Mouse (Mus musculus): ENCODE measurements around the gene Gm20604. TPM values are rescaled to one million over a fixed set of nuclear protein-coding genes. Genes with fewer than 3 reads are reported as not detected.

Gene Gm20604
- total and polyA plus RNA-seq, 3 experiments: 4.4 to 17.6 (median 13.9) TPM

- TF ChIP-seq GATA1 (IDR thresholded peaks at IDR 0.05; ENCODE audit: borderline replicate concordance, low read length) (no peak), CTCF (IDR thresholded peaks at IDR 0.05; ENCODE audit: low read depth, low read length) (no peak), POLR2AphosphoS5 (IDR thresholded peaks at IDR 0.05; ENCODE audit: insufficient replicate concordance, low read depth, low read length) (no peak), GATA2 (IDR thresholded peaks at IDR 0.05; ENCODE audit: borderline replicate concordance, low read depth, low read length) (no peak), TAL1 (conservative IDR thresholded peaks at IDR 0.05; ENCODE audit: low read depth, low read length) (no peak)
- Histone ChIP-seq H3K36me3 (replicated peaks) (no peaks in the 10 kb centered on the region), H3K27me3 (ENCODE audit: insufficient read depth, low read length) (peaks cover 53% of the 10 kb centered on the region), H3K9me3 (replicated peaks) (peaks cover 7% of the 10 kb centered on the region), H3K4me1 (ENCODE audit: insufficient read depth, low read depth, low read length) (peaks cover 8% of the 10 kb centered on the region), H3K4me3 (ENCODE audit: low read depth, low read length) (no peak overlapping the region)
- DNase-seq (ENCODE audit: low spot score) (no peak), ATAC-seq (ENCODE audit: extremely low read depth, insufficient number of reproducible peaks, low FRiP score, poor library complexity, severe bottlenecking) (no peak)
Measured at GRCm38 (mm10) chr12:102714116-102714515, 44.4 kb downstream of the Gm20604 start.

DNA sequence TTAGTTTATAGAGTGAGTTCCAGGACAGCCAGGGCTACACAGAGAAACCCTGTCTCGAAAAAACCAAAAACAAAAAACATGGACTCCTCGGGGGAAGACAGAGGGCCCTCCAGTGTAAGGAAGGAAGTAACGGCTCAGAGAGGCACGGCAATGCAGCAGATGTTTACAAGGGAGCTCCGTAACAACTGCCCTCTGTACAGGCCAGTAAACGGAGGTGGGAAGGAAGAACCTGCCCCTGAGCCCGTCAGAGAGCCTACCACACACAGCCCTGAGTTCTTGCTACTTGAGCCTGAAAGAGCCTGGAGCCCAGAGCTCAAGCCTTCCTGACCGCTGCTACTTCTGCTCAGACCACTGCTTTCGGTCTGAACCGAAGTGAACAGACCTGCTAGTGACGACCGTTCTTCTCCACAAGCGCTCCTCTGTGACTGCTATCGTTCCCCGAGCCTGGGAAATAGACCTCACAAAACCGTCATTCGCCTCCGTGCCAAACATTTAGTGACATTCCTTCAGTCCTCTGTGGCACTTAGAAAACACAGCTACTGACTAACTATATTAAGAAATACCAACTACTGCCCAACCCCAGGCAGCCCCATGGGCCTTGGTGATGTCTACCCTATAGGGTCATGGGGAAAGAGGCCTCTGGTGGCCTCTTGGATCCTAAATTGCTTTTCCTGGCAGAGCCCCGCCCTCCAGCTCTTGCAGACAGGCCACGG, 45.2 kb downstream of the Gm20604 start:
- Histone ChIP-seq H3K9me3 (replicated peaks) (peaks cover 7% of the 10 kb centered on the region), H3K4me3 (ENCODE audit: low read depth, low read length) (no peak overlapping the region), H3K36me3 (replicated peaks) (no peaks in the 10 kb centered on the region), H3K27me3 (ENCODE audit: insufficient read depth, low read length) (peaks cover 51% of the 10 kb centered on the region), H3K4me1 (ENCODE audit: insufficient read depth, low read depth, low read length) (peaks cover 8% of the 10 kb centered on the region)
- no peak for ATAC-seq (ENCODE audit: extremely low read depth, insufficient number of reproducible peaks, low FRiP score, poor library complexity, severe bottlenecking)
- no peak for TF ChIP-seq GATA1 (IDR thresholded peaks at IDR 0.05; ENCODE audit: borderline replicate concordance, low read length)
- TF ChIP-seq CTCF (IDR thresholded peaks at IDR 0.05; ENCODE audit: low read depth, low read length): no peak
- TF ChIP-seq GATA2 (IDR thresholded peaks at IDR 0.05; ENCODE audit: borderline replicate concordance, low read depth, low read length): no peak
- no peak for TF ChIP-seq POLR2AphosphoS5 (IDR thresholded peaks at IDR 0.05; ENCODE audit: insufficient replicate concordance, low read depth, low read length)
- DNase-seq (ENCODE audit: low spot score): no peak

- Histone ChIP-seq H3K9me3 (replicated peaks) (peaks cover 7% of the 10 kb centered on the region), H3K27me3 (ENCODE audit: insufficient read depth, low read length) (peaks cover 56% of the 10 kb centered on the region), H3K4me3 (ENCODE audit: low read depth, low read length) (no peak overlapping the region), H3K4me1 (ENCODE audit: insufficient read depth, low read depth, low read length) (peaks cover 15% of the 10 kb centered on the region), H3K36me3 (replicated peaks) (no peaks in the 10 kb centered on the region)
- DNase-seq (ENCODE audit: low spot score) (no peak), ATAC-seq (ENCODE audit: extremely low read depth, insufficient number of reproducible peaks, low FRiP score, poor library complexity, severe bottlenecking) (no peak)
- TF ChIP-seq GATA1 (IDR thresholded peaks at IDR 0.05; ENCODE audit: borderline replicate concordance, low read length): no peak
- TF ChIP-seq GATA2 (IDR thresholded peaks at IDR 0.05; ENCODE audit: borderline replicate concordance, low read depth, low read length): no peak
- no peak for TF ChIP-seq TAL1 (conservative IDR thresholded peaks at IDR 0.05; ENCODE audit: low read depth, low read length)
- no peak for TF ChIP-seq CTCF (IDR thresholded peaks at IDR 0.05; ENCODE audit: low read depth, low read length)
- TF ChIP-seq POLR2AphosphoS5 (IDR thresholded peaks at IDR 0.05; ENCODE audit: insufficient replicate concordance, low read depth, low read length): no peak
Measured at GRCm38 (mm10) chr12:102710851-102711375, 47.6 kb downstream of the Gm20604 start.

DNA sequence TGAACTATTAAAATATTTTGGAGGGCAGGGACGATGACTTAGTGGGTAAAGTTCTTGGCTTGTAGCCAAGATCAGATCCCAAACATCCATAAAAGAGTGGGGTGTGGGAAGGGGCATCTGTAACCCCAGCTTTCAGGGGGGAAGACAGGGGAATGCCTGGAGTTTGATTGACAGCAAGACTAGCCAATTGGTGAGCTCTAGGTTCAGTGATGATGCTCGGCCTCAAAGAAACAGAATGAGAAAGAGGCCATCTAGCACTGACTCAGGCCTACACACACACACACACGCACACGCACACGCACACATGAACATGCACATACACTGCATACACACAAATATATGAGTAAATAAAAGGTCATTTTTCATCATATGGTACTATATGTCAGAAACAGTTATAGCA, 48.6 kb downstream of the Gm20604 start:
- no peak for DNase-seq (ENCODE audit: low spot score)
- Histone ChIP-seq H3K4me3 (ENCODE audit: low read depth, low read length) (no peak overlapping the region), H3K4me1 (ENCODE audit: insufficient read depth, low read depth, low read length) (peaks cover 23% of the 10 kb centered on the region), H3K9me3 (replicated peaks) (peaks cover 3% of the 10 kb centered on the region), H3K27me3 (ENCODE audit: insufficient read depth, low read length) (peaks cover 54% of the 10 kb centered on the region), H3K36me3 (replicated peaks) (no peaks in the 10 kb centered on the region)
- TF ChIP-seq TAL1 (conservative IDR thresholded peaks at IDR 0.05; ENCODE audit: low read depth, low read length) (no peak), GATA1 (IDR thresholded peaks at IDR 0.05; ENCODE audit: borderline replicate concordance, low read length) (no peak), GATA2 (IDR thresholded peaks at IDR 0.05; ENCODE audit: borderline replicate concordance, low read depth, low read length) (no peak), CTCF (IDR thresholded peaks at IDR 0.05; ENCODE audit: low read depth, low read length) (no peak), POLR2AphosphoS5 (IDR thresholded peaks at IDR 0.05; ENCODE audit: insufficient replicate concordance, low read depth, low read length) (no peak)
- ATAC-seq (ENCODE audit: extremely low read depth, insufficient number of reproducible peaks, low FRiP score, poor library complexity, severe bottlenecking): no peak

- no peak for TF ChIP-seq CTCF (IDR thresholded peaks at IDR 0.05; ENCODE audit: low read depth, low read length)
- no peak for TF ChIP-seq GATA2 (IDR thresholded peaks at IDR 0.05; ENCODE audit: borderline replicate concordance, low read depth, low read length)
- no peak for TF ChIP-seq GATA1 (IDR thresholded peaks at IDR 0.05; ENCODE audit: borderline replicate concordance, low read length)
- no peak for TF ChIP-seq POLR2AphosphoS5 (IDR thresholded peaks at IDR 0.05; ENCODE audit: insufficient replicate concordance, low read depth, low read length)
- TF ChIP-seq TAL1 (conservative IDR thresholded peaks at IDR 0.05; ENCODE audit: low read depth, low read length): no peak
- DNase-seq (ENCODE audit: low spot score) (no peak), ATAC-seq (ENCODE audit: extremely low read depth, insufficient number of reproducible peaks, low FRiP score, poor library complexity, severe bottlenecking) (no peak)
- peaks cover 32% of the 10 kb centered on the region for H3K4me1 ChIP-seq (ENCODE audit: insufficient read depth, low read depth, low read length)
- H3K36me3 ChIP-seq (replicated peaks): no peaks in the 10 kb centered on the region
- H3K27me3 ChIP-seq (ENCODE audit: insufficient read depth, low read length): peaks cover 52% of the 10 kb centered on the region
- no peak overlapping the region for H3K4me3 ChIP-seq (ENCODE audit: low read depth, low read length)
- no peaks in the 10 kb centered on the region for H3K9me3 ChIP-seq (replicated peaks)
Measured at GRCm38 (mm10) chr12:102708220-102708619, 50.3 kb downstream of the Gm20604 start.

DNA sequence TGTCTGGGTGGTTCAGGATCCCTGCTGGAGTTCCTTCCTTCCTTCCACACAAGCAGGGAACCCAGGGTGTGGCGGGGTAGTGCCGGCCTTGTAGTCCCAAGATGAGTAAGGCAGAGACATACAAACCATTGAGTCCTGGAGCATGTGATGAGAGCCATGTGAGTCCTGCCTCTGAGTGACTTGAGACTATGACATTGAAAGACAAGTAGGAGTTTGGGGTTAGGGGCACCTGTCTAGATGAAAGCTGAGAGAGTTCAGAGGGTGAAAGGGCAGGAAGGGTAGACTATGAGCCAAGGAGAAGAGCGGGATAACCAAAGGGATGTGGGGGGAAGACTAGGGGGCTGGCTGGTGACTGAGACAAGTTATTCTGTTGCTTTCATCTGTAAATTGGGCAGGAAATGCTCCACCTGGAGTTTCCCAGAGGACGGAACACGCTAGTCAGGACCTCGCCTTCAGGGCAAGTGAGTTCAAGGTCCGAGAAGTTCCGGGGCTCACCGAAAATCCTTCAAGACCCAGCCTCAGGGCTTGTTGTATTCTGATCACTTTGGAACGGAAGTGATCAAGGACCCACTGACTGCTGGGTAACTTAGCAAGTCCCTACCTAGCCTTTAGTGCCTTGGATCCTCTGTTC, 51.5 kb downstream of the Gm20604 start:
- DNase-seq (ENCODE audit: low spot score): no peak
- Histone ChIP-seq H3K36me3 (replicated peaks) (no peaks in the 10 kb centered on the region), H3K27me3 (ENCODE audit: insufficient read depth, low read length) (peaks cover 45% of the 10 kb centered on the region), H3K9me3 (replicated peaks) (no peaks in the 10 kb centered on the region), H3K4me1 (ENCODE audit: insufficient read depth, low read depth, low read length) (peaks cover 44% of the 10 kb centered on the region), H3K4me3 (ENCODE audit: low read depth, low read length) (no peak overlapping the region)
- ATAC-seq (ENCODE audit: extremely low read depth, insufficient number of reproducible peaks, low FRiP score, poor library complexity, severe bottlenecking): no peak
- no peak for TF ChIP-seq GATA2 (IDR thresholded peaks at IDR 0.05; ENCODE audit: borderline replicate concordance, low read depth, low read length)
- no peak for TF ChIP-seq CTCF (IDR thresholded peaks at IDR 0.05; ENCODE audit: low read depth, low read length)
- TF ChIP-seq POLR2AphosphoS5 (IDR thresholded peaks at IDR 0.05; ENCODE audit: insufficient replicate concordance, low read depth, low read length): no peak
- TF ChIP-seq TAL1 (conservative IDR thresholded peaks at IDR 0.05; ENCODE audit: low read depth, low read length): no peak
- TF ChIP-seq GATA1 (IDR thresholded peaks at IDR 0.05; ENCODE audit: borderline replicate concordance, low read length): no peak

Measured in G1E (cell line).